Mouse (Mus musculus) layer of hippocampus, adult 2 months (tissue): ENCODE measurements around the gene Sgpp1. TPM values are rescaled to one million over a fixed set of nuclear protein-coding genes. Genes with fewer than 3 reads are reported as not detected.

Experiments
- DNase-seq, 2 experiments: peaks; one replicate each; pipeline ENCODE4 v3.0.0; 2022; ENCODE audit warnings: low spot score in 2 of 2
- H3K27ac ChIP-seq: fragments of 200-600 bp; 2 replicates; pipeline ENCODE4 v1.8.1; 2022
- H3K4me3 ChIP-seq: fragments of 200-600 bp; 2 replicates; pipeline ENCODE4 v1.8.1; 2022; ENCODE audit warnings: mild to moderate bottlenecking
- CTCF ChIP-seq: fragments of 200-600 bp; conservative IDR thresholded peaks from 2 replicates; pipeline ENCODE4 v1.8.1; 2022; ENCODE audit warnings: antibody characterized with exemption, mild to moderate bottlenecking, moderate library complexity
- total RNA-seq, 2 experiments: library from RNA; stranded (reverse); gene quantifications; 2 replicates each; pipeline ENCODE4 v1.2.3; 2021

Sgpp1 gene
- total RNA-seq, 2 experiments from 2014 or later = 28.9 to 32.2 TPM

GRCm38 (mm10) chr12:75748574-75748973, 13.0 kb upstream of the Sgpp1 start:
- DNase-seq = no peak
- no peak for TF ChIP-seq CTCF
- Histone ChIP-seq H3K4me3 (no peak overlapping the region), H3K27ac (no peak overlapping the region)

- no peak for TF ChIP-seq CTCF
- DNase-seq = no peak
- H3K27ac ChIP-seq = no peak overlapping the region
Measured at GRCm38 (mm10) chr12:75745697-75746290, 10.3 kb upstream of the Sgpp1 start.

GRCm38 (mm10) chr12:75742101-75742500, 6.6 kb upstream of the Sgpp1 start:
- H3K27ac ChIP-seq = no peak overlapping the region
- no peak for DNase-seq
- H3K4me3 ChIP-seq = no peak overlapping the region
- no peak for TF ChIP-seq CTCF

More at GRCm38 (mm10) chr12:75745697-75746290, 10.3 kb upstream of the Sgpp1 start:
- H3K4me3 ChIP-seq = no peak overlapping the region

GRCm38 (mm10) chr12:75741273-75741672, 5.7 kb upstream of the Sgpp1 start:
- H3K27ac ChIP-seq = no peak overlapping the region
- DNase-seq = no peak
- no peak overlapping the region for H3K4me3 ChIP-seq
- no peak for TF ChIP-seq CTCF

GRCm38 (mm10) chr12:75740451-75740850, 4.9 kb upstream of the Sgpp1 start:
- no peak overlapping the region for H3K27ac ChIP-seq
- no peak for DNase-seq
- H3K4me3 ChIP-seq = no peak overlapping the region
- no peak for TF ChIP-seq CTCF

- Histone ChIP-seq H3K27ac (no peak overlapping the region), H3K4me3 (no peak overlapping the region)
- no peak for DNase-seq
- TF ChIP-seq CTCF = no peak
Measured at GRCm38 (mm10) chr12:75739611-75740010, 4.1 kb upstream of the Sgpp1 start.

GRCm38 (mm10) chr12:75736296-75736695, 767 bp upstream of the Sgpp1 start:
- no peak overlapping the region for H3K27ac ChIP-seq
- TF ChIP-seq CTCF = no peak
- peak overlapping the region; percentile 88 for H3K4me3 ChIP-seq
- no peak for DNase-seq

GRCm38 (mm10) chr12:75734891-75735245, 661 bp downstream of the Sgpp1 start:
- peak overlapping the region; percentile 95 for H3K27ac ChIP-seq
- peak overlapping the region; percentile 88 for H3K4me3 ChIP-seq
- no peak for DNase-seq
- TF ChIP-seq CTCF = no peak

- DNase-seq = no peak
- Histone ChIP-seq H3K27ac (peak overlapping the region; percentile 95; the same call in 1 of the 2 replicates), H3K4me3 (peak overlapping the region; percentile 88)
- TF ChIP-seq CTCF = no peak
Measured at GRCm38 (mm10) chr12:75734167-75734566, 1.4 kb downstream of the Sgpp1 start.

- no peak for TF ChIP-seq CTCF
- peak overlapping the region; percentile 88 for H3K4me3 ChIP-seq
- no peak for DNase-seq
- H3K27ac ChIP-seq = peak overlapping the region; percentile 95; the same call in 1 of the 2 replicates
Measured at GRCm38 (mm10) chr12:75733331-75734070, 2.0 kb downstream of the Sgpp1 start.

GRCm38 (mm10) chr12:75731927-75732443, 3.5 kb downstream of the Sgpp1 start:
- H3K4me3 ChIP-seq = no peak overlapping the region
- DNase-seq = no peak

GRCm38 (mm10) chr12:75731508-75731907, 4.0 kb downstream of the Sgpp1 start:
- no peak for TF ChIP-seq CTCF
- H3K27ac ChIP-seq = no peak overlapping the region
- no peak overlapping the region for H3K4me3 ChIP-seq
- DNase-seq = no peak

More at GRCm38 (mm10) chr12:75731927-75732443, 3.5 kb downstream of the Sgpp1 start:
- no peak overlapping the region for H3K27ac ChIP-seq
- peak; percentile 32 for TF ChIP-seq CTCF

- no peak for TF ChIP-seq CTCF
- no peak for DNase-seq
- Histone ChIP-seq H3K4me3 (no peak overlapping the region), H3K27ac (no peak overlapping the region)
Measured at GRCm38 (mm10) chr12:75730458-75730857, 5.1 kb downstream of the Sgpp1 start.

- TF ChIP-seq CTCF = no peak
- Histone ChIP-seq H3K27ac (no peak overlapping the region), H3K4me3 (no peak overlapping the region)
- DNase-seq = no peak
Measured at GRCm38 (mm10) chr12:75729876-75730275, 5.7 kb downstream of the Sgpp1 start.
